Mouse (Mus musculus) CH12.LX (cell line): ENCODE measurements around the gene Me1.

Experiments used
- CHD2 ChIP-seq: IDR thresholded peaks from 2 replicates; pipeline ENCODE4 v1.6.1; 2011; ENCODE audit warnings: low read length, improper control_type of control experiment
- CTCF ChIP-seq, 2 experiments: IDR thresholded peaks in 1 of 2; conservative IDR thresholded peaks in 1 of 2; 2 replicates each; pipeline ENCODE4 v1.5.1; 2011 to 2012; ENCODE audit warnings: low read depth in 2 of 2, low read length in 2 of 2, improper control_type of control experiment in 1 of 2, inconsistent platforms in 1 of 2, mild to moderate bottlenecking in 1 of 2, moderate library complexity in 1 of 2
- E2F4 ChIP-seq: IDR thresholded peaks from 2 replicates; pipeline ENCODE4 v1.6.1; 2011; ENCODE audit warnings: low read depth, low read length, improper control_type of control experiment; ENCODE audit not compliant: insufficient replicate concordance
- ELF1 ChIP-seq: IDR thresholded peaks from 2 replicates; pipeline ENCODE4 v1.6.1; 2014; ENCODE audit warnings: low read depth, mild to moderate bottlenecking, inconsistent platforms, low read length, improper control_type of control experiment
- MAFK ChIP-seq: IDR thresholded peaks from 2 replicates; pipeline ENCODE4 v1.6.1; 2011; ENCODE audit warnings: low read length, improper control_type of control experiment; ENCODE audit not compliant: insufficient replicate concordance
- MAX ChIP-seq: IDR thresholded peaks from 2 replicates; pipeline ENCODE4 v1.6.1; 2011; ENCODE audit warnings: low read length, improper control_type of control experiment
- MYC ChIP-seq: IDR thresholded peaks from 2 replicates; pipeline ENCODE4 v1.6.1; 2011; ENCODE audit warnings: low read depth, mild to moderate bottlenecking, improper control_type of control experiment, low read length
- POLR2A ChIP-seq: IDR thresholded peaks from 2 replicates; pipeline ENCODE4 v1.6.1; 2011; ENCODE audit warnings: low read depth, mild to moderate bottlenecking, improper control_type of control experiment, low read length
- POLR2AphosphoS2 ChIP-seq: IDR thresholded peaks from 2 replicates; pipeline ENCODE4 v1.6.1; 2011; ENCODE audit warnings: low read depth, low read length, improper control_type of control experiment
- RAD21 ChIP-seq: IDR thresholded peaks from 2 replicates; pipeline ENCODE4 v1.6.1; 2011; ENCODE audit warnings: low read depth, mild to moderate bottlenecking, low read length, improper control_type of control experiment, moderate library complexity
- USF1 ChIP-seq: IDR thresholded peaks from 2 replicates; pipeline ENCODE4 v1.6.1; 2014; ENCODE audit warnings: low read depth, mild to moderate bottlenecking, inconsistent platforms, low read length, improper control_type of control experiment
- ZKSCAN1 ChIP-seq: IDR thresholded peaks from 2 replicates; pipeline ENCODE4 v1.6.1; 2012; ENCODE audit warnings: low read depth, inconsistent platforms, low read length, improper control_type of control experiment, borderline replicate concordance
- ZNF384 ChIP-seq: IDR thresholded peaks from 2 replicates; pipeline ENCODE4 v1.6.1; 2012; ENCODE audit warnings: low read depth, low read length, improper control_type of control experiment, inconsistent platforms

DNA sequence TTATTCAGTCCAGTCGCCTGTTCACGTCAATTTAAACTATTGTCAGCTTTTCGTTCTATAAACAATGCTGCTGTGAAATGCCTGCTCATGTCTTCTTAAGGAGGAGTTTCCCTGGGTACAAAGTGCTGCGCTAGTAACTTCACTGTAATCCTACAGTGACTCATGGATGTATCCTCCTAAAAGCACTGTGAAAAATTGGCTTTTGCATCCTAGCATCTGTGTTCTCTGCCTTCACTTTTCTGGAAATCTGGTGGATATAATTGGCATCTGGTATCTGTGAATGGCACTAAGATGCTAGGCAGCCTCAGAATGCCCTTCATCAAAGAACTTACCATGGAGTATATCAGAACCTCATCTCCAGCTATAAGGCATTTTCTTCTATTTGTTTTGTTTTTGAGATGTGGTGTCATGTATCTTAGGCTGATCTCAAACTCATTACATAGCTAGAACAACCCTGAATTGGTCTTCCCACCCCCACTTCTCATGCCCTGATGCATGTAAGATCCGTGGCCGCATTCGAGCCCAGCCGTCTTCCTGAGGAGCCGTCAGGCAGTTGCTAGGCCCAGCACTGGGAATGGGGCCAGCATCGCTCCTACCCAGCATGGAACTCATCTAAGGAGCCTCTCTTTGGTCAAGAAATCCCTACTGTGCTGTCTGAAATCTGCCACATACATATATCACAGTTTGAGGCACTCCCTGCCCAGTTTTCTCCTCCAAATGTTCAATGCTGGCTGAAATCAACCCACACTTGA, 67.8 kb downstream of the Me1 start:
- no peak for TF ChIP-seq CTCF (conservative IDR thresholded peaks at IDR 0.05 in 1 of 2, IDR thresholded peaks at IDR 0.05 in 1 of 2; ENCODE audit: low read depth in 2 of 2, low read length in 2 of 2)
- no peak for TF ChIP-seq MYC
- no peak for TF ChIP-seq POLR2AphosphoS2
- no peak for TF ChIP-seq POLR2A
- no peak for TF ChIP-seq E2F4
- TF ChIP-seq MAX: no peak
- no peak for TF ChIP-seq ZNF384
- TF ChIP-seq MAFK: no peak
- TF ChIP-seq CHD2: no peak
- no peak for TF ChIP-seq ELF1
- TF ChIP-seq RAD21: no peak
- no peak for TF ChIP-seq ZKSCAN1
- TF ChIP-seq USF1: no peak
